Mouse (Mus musculus) brain, embryonic 14.5 days (tissue): Measurements from ENCODE around the gene Cotl1. TPM values are rescaled to one million over a fixed set of nuclear protein-coding genes. Genes with fewer than 3 reads are reported as not detected.

Source experiments
- DNase-seq: peaks from one replicate; pipeline ENCODE4 v3.0.0-alpha.2; 2011; ENCODE audit warnings: low read depth
- CTCF ChIP-seq: fragments of 200-500 bp; IDR thresholded peaks from 2 replicates; pipeline ENCODE4 v1.5.1; 2012; ENCODE audit warnings: inconsistent platforms, mild to moderate bottlenecking, moderate library complexity, borderline replicate concordance; ENCODE audit not compliant: insufficient read depth, insufficient read length; ENCODE audit errors: extremely low read depth
- POLR2A ChIP-seq: fragments of 200-500 bp; IDR thresholded peaks from 2 replicates; pipeline ENCODE4 v1.6.1; 2012; ENCODE audit warnings: mild to moderate bottlenecking, inconsistent platforms, borderline replicate concordance; ENCODE audit not compliant: poor library complexity, insufficient read depth, insufficient read length, severe bottlenecking; ENCODE audit errors: extremely low read depth
- polyA plus RNA-seq: library from polyadenylated mRNA; depleted of rRNA; stranded (reverse); fragments of >200 nt; gene quantifications from 2 replicates; pipeline ENCODE4 v1.2.3, GENCODE M21; 2012

Cotl1 gene
- polyA plus RNA-seq, 1 experiment: 273 TPM

DNA sequence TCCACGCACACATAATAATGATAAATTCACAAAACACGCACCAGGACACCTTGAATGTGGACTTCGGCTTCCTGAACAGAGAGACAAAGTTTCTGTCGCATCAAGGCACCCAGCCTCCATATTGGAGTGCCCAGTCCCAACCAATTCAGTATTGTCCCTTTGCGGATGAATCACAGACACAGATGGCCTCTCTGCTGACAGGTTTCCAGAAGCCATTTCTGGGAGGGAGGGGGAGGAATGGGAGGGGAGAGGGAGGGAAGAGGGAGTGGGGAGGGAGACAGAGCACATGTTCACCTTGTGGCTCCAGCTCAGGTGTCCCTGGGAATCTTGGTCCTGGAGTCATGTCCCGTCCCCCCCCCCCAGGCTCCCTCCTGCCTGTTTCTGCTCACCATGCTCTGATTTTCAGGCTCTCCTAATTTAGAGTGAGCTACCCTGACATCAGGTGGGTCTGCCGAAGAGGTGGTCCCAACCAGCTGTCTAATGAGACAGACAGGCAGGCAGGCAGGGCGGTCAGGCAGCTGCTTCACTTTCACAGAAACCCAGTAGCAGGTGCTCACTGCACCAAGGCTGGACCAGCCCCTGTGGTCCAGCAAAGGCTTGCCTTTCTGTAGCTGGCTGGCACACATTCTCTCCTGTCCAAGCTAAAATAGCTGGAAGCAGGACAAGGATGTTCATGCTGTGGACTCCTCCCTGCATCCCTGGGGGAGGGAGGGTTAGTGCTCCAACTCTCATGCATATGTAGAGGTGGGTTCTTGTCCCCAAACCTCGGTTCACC is 51.5 kb downstream of the Cotl1 start:
- DNase-seq: peak; percentile 59

GRCm38 (mm10) chr8:119787341-119787740 is 53.0 kb downstream of the Cotl1 start:
- TF ChIP-seq CTCF: no peak
- TF ChIP-seq POLR2A: no peak
- DNase-seq: no peak

More for the DNA sequence above, 51.5 kb downstream of the Cotl1 start:
- TF ChIP-seq POLR2A (no peak), CTCF (no peak)

DNA sequence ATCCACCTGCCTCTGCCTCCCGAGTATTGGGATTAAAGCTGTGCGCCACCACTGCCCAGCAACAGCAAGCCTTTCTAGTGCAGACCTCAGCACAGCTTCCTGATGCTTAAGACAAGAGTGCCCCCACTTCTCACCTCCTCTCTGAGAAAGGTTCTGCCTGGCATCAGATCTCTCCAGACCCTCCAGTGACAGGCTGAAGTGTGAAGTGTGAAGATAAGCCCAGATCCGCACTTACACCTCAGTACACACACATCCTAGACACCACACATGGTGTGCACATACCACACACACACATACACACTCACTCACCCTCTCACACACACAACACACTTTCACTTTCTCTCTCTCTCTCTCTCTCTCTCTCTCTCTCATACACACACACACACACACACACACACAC is 53.5 kb downstream of the Cotl1 start:
- DNase-seq: peak; percentile 41
- no peak for TF ChIP-seq POLR2A
- no peak for TF ChIP-seq CTCF

GRCm38 (mm10) chr8:119785764-119786405 is 54.5 kb downstream of the Cotl1 start:
- TF ChIP-seq POLR2A (no peak), CTCF (no peak)
- peak; percentile 91 for DNase-seq

GRCm38 (mm10) chr8:119784676-119785075 is 55.7 kb downstream of the Cotl1 start:
- DNase-seq: no peak
- TF ChIP-seq CTCF (no peak), POLR2A (no peak)

DNA sequence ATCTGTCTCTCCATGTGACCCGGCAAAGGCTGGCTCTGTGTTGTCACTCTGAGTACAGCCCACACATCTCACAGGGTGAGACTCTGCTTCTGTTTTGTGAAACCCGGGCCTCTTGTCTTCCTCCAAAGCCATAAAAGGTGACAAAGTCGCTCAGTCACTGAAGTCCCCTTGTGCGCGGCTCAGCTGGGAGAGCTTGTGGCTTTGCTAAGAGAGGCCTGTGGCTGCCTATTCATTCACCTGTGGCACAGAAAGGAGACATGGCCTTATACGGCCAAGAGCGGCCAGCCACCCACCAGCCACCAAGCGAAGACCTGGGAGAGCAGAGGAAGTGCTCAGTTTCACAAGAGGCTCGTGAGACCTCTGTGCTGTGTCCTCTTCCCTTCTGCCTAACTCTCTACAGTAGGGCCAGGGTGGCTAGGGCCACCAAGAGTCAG is 56.2 kb downstream of the Cotl1 start:
- no peak for DNase-seq
- TF ChIP-seq CTCF (no peak), POLR2A (no peak)

GRCm38 (mm10) chr8:119783579-119783978 is 56.8 kb downstream of the Cotl1 start:
- no peak for DNase-seq
- TF ChIP-seq POLR2A (no peak), CTCF (no peak)

GRCm38 (mm10) chr8:119782715-119783114 is 57.6 kb downstream of the Cotl1 start:
- TF ChIP-seq POLR2A (no peak), CTCF (peak; percentile 85)
- DNase-seq: peak; percentile 89

DNA sequence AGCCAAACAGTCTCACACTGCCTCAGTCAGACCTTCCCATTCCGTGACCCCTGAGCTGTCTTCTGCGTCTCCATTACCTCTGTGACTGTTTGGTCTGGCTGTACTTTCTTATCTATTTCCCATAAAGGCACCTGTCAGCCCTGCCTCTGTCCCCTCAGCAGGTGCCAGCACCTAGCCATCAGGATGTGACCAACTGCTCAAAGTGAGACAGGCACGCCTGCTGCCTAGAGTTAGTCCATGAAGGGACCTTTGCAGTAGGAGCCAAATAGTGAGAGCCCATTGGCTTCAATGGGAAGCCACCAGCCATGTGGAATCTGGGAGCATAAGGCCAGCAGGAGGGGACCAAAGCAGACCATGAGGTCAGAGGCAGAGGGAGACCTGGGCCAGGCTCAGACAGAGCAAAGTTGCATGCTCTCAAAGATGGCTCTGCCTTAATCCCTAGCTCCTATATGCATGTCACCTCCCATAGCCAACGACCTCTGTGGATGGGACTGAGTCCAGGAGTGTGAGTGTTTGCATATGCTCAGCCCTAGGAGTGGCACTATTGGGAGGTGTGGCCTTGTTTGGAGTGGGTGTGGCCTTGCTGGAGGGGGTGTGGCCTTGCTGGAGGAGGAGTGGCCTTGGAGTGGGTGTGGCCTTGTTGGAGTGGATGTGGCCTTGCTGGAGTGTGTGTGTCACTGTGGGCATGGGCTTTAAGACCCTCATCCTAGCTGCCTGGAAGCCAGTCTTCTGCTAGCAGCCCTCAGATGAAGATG is 59.1 kb downstream of the Cotl1 start:
- TF ChIP-seq POLR2A: no peak
- DNase-seq: no peak

GRCm38 (mm10) chr8:119780402-119781049 is 59.8 kb downstream of the Cotl1 start:
- TF ChIP-seq POLR2A (no peak), CTCF (no peak)
- no peak for DNase-seq
